Mouse (Mus musculus) adrenal gland, postnatal 14 days (tissue): ENCODE data around the gene 1500009C09Rik. TPM values are rescaled to one million over a fixed set of nuclear protein-coding genes. Genes with fewer than 3 reads are reported as not detected.

Experiments used
- total RNA-seq: library from RNA; stranded (reverse); gene quantifications from 2 replicates; pipeline ENCODE4 v1.2.3, GENCODE M21; 2021

Gene 1500009C09Rik
- total RNA-seq, 1 experiment from 2014 or later: 0.74 TPM

Other genes with a start within 250 kb of the 1500009C09Rik start
- gene Desi1, start 218.5 kb upstream of the 1500009C09Rik start, total RNA-seq: 68.4 and 74.8 TPM in 2 replicates
- gene Snu13, start 204.8 kb upstream of the 1500009C09Rik start, total RNA-seq: 79.0 and 82.3 TPM in 2 replicates
- not detected in 2 replicates for gene 4930407I10Rik, start 193.2 kb upstream of the 1500009C09Rik start, total RNA-seq
- 1.8 and 2.1 TPM in 2 replicates for gene Mei1, start 182.4 kb upstream of the 1500009C09Rik start, total RNA-seq
- gene Ccdc134, start 124.5 kb upstream of the 1500009C09Rik start, total RNA-seq: 6.6 and 12.1 TPM in 2 replicates
- gene Srebf2, start 105.2 kb upstream of the 1500009C09Rik start, total RNA-seq: 46.9 and 49.2 TPM in 2 replicates
- gene Shisa8, start 39.6 kb upstream of the 1500009C09Rik start, total RNA-seq: 0.44 and 1.1 TPM in 2 replicates
- 1.0 and 6.8 TPM in 2 replicates for gene Tnfrsf13c, start 28.0 kb upstream of the 1500009C09Rik start, total RNA-seq
- 10.9 and 12.2 TPM in 2 replicates for gene Cenpm, start 7.6 kb upstream of the 1500009C09Rik start, total RNA-seq
- 6.0 and 6.1 TPM in 2 replicates for gene Sept3, start 22.5 kb downstream of the 1500009C09Rik start, total RNA-seq
- gene Wbp2nl, start 46.6 kb downstream of the 1500009C09Rik start, total RNA-seq: not detected in 2 replicates
- 59.5 and 62.1 TPM in 2 replicates for gene Naga, start 86.5 kb downstream of the 1500009C09Rik start, total RNA-seq
- 1.8 and 2.1 TPM in 2 replicates for gene Pheta2, start 86.5 kb downstream of the 1500009C09Rik start, total RNA-seq
- 177 and 179 TPM in 2 replicates for gene Smdt1, start 86.6 kb downstream of the 1500009C09Rik start, total RNA-seq
- gene Ndufa6, start 101.9 kb downstream of the 1500009C09Rik start, total RNA-seq: 659 and 675 TPM in 2 replicates
- gene Cyp2d22, start 127.9 kb downstream of the 1500009C09Rik start, total RNA-seq: 37.0 and 37.9 TPM in 2 replicates
- gene Cyp2d11, start 141.6 kb downstream of the 1500009C09Rik start, total RNA-seq: 0.23 TPM in 1 of 2 replicates, not detected in the other
- gene Cyp2d10, start 154.8 kb downstream of the 1500009C09Rik start, total RNA-seq: 2.2 and 47.2 TPM in 2 replicates
- 0.64 and 4.3 TPM in 2 replicates for gene Cyp2d9, start 181.0 kb downstream of the 1500009C09Rik start, total RNA-seq